Mouse (Mus musculus) embryonic fibroblast, embryonic 13.5 days (primary cell): ENCODE measurements around the gene Cldnd2. TPM values are rescaled to one million over a fixed set of nuclear protein-coding genes. Genes with fewer than 3 reads are reported as not detected.

Experiments
- H3K27ac ChIP-seq: 2 replicates; pipeline ENCODE4 v1.5.1; 2012; ENCODE audit warnings: low read length, control low read depth, inconsistent platforms; ENCODE audit not compliant: insufficient read depth
- H3K4me1 ChIP-seq: 2 replicates; pipeline ENCODE4 v1.6.1; 2011; ENCODE audit warnings: low read length; ENCODE audit not compliant: control insufficient read depth, insufficient read depth
- H3K4me3 ChIP-seq: 2 replicates; pipeline ENCODE4 v1.5.1; 2011; ENCODE audit warnings: mild to moderate bottlenecking, control low read depth, low read length; ENCODE audit not compliant: insufficient read depth
- CTCF ChIP-seq: IDR thresholded peaks from 2 replicates; pipeline ENCODE4 v1.5.1; 2011; ENCODE audit warnings: mild to moderate bottlenecking, control low read depth, low read length, moderate library complexity, borderline replicate concordance; ENCODE audit not compliant: insufficient read depth
- POLR2A ChIP-seq: IDR thresholded peaks from 2 replicates; pipeline ENCODE4 v1.6.1; 2011; ENCODE audit warnings: low read depth, mild to moderate bottlenecking, control low read depth, low read length, moderate library complexity
- polyA plus RNA-seq: library from polyadenylated mRNA; stranded (reverse); fragments of >200 nt; gene quantifications from 2 replicates; pipeline ENCODE4 v1.2.4, GENCODE M21; 2011; ENCODE audit warnings: low read depth; ENCODE audit not compliant: missing spikeins, insufficient read length

Cldnd2 gene
- polyA plus RNA-seq, 1 experiment = not detected

- Histone ChIP-seq H3K4me1 (0 out of 2 replicates have a peak, but pooled peaks cover 2% of the 10 kb centered on the region), H3K27ac (peak overlapping the region; percentile 95), H3K4me3 (peak overlapping the region; percentile 50)
- no peak for TF ChIP-seq CTCF
- TF ChIP-seq POLR2A = peak; percentile 86
Observed at GRCm38 (mm10) chr7:43443126-43443916, 2.7 kb downstream of the Cldnd2 start.

DNA sequence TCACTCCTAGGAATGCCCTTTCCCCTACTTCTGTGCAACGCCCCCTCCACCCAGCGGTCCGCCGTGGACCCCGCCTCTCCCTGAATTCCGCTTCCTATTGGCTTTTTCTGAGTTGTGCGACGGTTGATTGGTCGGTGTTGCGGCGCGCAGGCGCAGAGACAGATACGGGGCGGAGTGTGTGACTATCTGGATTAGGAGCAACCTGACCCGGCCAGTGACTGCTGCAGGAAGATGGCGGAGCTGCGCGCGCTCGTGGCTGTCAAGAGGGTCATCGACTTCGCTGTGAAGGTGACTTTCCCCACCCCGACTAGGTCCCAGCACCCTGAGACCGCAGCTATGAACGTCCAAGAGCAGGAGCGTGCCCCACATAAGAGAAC is 3.3 kb downstream of the Cldnd2 start, which contains the start of the genes Etfb and Gm45233:
Gene Etfb (plus strand): TSS at position 167 of the 377 bp plus-strand sequence.
Gene Gm45233 (plus strand): TSS at position 212 of the 377 bp plus-strand sequence.
- H3K27ac ChIP-seq = peak within 1 kb of the TSS; percentile 95
- peak; percentile 97 for TF ChIP-seq POLR2A
- no peak for TF ChIP-seq CTCF
- H3K4me3 ChIP-seq = peak within 1 kb of the TSS; percentile 50
- H3K4me1 ChIP-seq = 0 out of 2 replicates have a peak, but pooled peaks cover 2% of the 10 kb centered on the region

DNA sequence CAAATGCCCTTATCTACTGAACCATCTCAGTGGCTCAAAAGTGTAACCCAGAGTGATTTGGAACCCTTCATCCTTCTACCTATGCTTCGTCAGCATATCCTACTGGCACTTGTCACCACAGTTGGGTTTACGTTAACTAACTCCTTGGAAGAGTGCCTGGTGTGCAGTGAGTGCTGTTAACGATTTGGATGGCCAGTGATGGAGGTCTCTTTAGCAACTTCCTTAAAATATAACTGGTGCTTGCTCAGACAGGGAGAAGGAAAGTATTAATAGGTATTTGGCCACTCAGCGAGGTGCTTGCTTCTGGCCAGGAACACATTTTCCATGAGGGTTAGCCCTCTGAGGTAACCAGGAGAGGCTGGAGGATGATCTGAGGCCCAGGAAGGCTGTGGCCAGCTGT is 7.2 kb downstream of the Cldnd2 start:
- TF ChIP-seq POLR2A = no peak
- no peak for TF ChIP-seq CTCF
- H3K4me1 ChIP-seq = no peaks in the 10 kb centered on the region

DNA sequence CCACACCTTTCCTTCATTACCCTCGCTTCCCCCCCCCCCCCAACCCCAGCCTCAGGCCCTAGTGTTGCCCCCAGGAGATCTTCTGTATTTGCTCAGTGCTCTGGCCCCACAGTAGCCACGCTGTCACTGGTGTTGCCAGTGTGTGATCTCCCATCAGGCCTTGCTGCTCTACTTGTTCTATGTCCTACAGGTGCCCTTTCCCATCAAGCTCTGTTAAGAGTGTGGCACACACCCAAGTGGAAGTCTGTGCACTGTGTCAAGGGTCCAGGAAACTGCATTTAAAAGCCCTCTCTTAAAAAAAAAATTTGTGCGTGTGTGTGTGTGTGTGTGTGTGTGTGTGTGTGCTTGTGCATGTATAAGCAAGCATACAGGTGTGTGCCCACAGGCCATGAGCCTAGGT is 7.7 kb downstream of the Cldnd2 start:
- TF ChIP-seq CTCF (no peak), POLR2A (no peak)
- Histone ChIP-seq H3K4me1 (no peaks in the 10 kb centered on the region), H3K27ac (no peak overlapping the region), H3K4me3 (no peak overlapping the region)

More for the DNA sequence above, 7.2 kb downstream of the Cldnd2 start:
- Histone ChIP-seq H3K27ac (no peak overlapping the region), H3K4me3 (no peak overlapping the region)

DNA sequence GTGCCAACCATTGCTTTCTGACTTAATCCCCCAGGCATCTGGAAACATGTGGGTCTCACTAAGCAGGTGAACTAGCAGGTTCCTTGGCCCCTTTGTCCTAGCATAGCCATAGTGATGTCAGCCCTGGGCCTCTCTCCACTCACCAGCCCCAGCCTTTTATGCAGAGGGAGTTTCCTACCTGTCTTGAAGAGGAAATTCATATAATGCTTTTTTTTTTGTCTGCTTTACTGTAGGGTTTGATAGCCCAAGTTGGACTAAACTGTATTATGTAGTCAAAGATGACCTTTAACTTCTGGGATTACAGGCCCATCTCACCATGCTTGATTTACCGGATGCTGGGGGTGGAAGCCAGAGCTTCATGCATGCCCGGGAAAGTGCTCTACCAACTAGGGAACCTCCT is 9.2 kb downstream of the Cldnd2 start:
- Histone ChIP-seq H3K4me1 (no peaks in the 10 kb centered on the region), H3K27ac (no peak overlapping the region), H3K4me3 (no peak overlapping the region)
- TF ChIP-seq POLR2A (no peak), CTCF (no peak)

DNA sequence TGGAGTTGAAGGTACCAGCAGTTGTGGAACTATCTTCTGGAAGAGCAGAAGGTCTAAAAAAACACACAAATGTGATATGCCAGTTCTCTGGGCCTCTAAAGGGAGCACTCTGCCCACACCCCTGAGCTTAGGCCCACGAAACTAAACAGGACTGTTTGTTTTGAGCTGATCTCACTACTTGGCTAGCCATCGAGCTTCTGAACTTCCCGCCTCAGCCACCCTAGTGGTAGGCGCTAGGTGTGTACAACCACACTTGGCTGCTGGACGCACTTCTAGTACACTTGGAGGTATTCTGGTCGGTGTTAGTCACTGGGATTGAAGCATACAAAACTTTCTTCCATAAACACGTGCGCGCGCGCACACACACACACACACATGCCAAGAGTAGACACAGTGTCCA is 11.1 kb downstream of the Cldnd2 start:
- Histone ChIP-seq H3K4me1 (no peaks in the 10 kb centered on the region), H3K4me3 (no peak overlapping the region), H3K27ac (no peak overlapping the region)
- no peak for TF ChIP-seq CTCF

DNA sequence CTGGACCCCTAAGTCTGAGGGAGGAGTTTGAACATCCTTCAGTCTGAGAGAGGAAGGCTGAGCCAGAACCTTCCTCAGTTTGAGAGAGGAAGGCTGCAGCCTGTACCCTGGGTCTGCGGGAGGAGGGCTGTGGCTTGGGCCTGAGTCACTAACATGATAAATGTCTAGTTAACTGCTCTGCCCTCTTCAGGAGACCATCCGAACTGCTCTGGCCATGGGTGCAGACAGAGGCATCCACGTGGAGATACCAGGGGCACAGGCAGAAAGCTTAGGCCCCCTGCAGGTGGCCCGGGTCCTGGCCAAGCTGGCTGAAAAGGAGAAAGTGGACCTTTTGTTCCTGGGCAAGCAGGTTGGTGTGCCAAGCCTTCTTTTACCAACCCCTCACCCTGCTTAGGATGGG is 12.0 kb downstream of the Cldnd2 start:
- no peak overlapping the region for H3K27ac ChIP-seq
- no peaks in the 10 kb centered on the region for H3K4me1 ChIP-seq
- no peak for TF ChIP-seq POLR2A
- no peak overlapping the region for H3K4me3 ChIP-seq

DNA sequence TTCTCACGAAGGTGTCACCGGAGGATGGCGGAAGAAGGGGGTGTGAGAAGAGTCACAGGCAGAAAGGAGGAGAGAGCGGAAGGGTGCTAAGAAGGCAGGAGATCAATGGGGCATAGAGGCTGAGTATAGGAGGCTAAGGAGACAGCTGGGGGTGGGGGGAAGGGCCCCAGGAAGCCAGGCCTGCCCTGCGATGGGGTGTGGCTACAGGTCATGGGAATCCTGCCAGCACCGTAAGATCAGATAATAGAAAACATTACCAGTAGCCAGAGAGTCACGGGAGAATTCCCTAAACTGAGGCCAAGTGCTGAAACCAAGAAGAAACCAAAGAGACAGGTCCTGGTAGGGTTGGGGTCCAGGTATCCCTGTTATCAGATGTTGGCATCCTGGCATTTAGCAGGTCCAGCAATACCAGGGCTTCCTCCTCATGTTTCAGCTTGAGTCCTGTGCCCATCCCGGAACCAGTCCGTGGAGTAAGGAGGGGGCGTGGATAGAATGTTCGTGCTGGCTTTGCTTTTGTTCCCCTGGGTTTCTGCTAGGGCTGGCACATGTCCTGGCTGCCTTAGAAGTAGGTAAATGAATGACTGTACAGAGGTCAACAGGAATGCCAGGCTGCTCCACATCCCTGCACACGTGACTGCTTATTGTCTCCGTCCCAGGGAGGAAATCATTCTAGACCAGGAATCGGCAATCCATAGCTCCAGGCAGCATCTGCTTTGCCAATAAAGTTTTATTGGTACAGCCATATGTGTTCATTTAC is 13.2 kb downstream of the Cldnd2 start:
- no peak overlapping the region for H3K27ac ChIP-seq
- TF ChIP-seq CTCF (no peak), POLR2A (no peak)
- no peak overlapping the region for H3K4me3 ChIP-seq
- H3K4me1 ChIP-seq = no peaks in the 10 kb centered on the region

DNA sequence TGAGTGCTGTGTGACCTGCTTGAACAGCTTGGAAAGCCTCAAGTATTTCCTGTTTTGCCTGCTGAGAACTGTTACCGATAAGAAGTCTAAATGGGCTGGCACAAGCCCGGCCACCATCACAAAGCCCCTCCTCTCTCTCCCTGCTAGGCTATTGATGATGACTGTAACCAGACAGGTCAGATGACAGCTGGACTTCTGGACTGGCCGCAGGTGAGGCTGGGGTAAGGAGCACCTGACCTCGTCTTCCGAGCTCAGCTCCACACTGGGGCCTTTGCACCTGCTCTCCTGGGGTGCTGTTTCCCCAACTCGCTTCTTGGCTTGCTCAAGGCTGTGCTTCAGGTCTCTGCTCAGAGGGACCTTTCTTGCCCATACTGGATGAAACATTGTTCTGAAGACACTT is 13.8 kb downstream of the Cldnd2 start:
- Histone ChIP-seq H3K4me1 (no peaks in the 10 kb centered on the region), H3K4me3 (no peak overlapping the region), H3K27ac (no peak overlapping the region)
- TF ChIP-seq POLR2A (no peak), CTCF (no peak)

DNA sequence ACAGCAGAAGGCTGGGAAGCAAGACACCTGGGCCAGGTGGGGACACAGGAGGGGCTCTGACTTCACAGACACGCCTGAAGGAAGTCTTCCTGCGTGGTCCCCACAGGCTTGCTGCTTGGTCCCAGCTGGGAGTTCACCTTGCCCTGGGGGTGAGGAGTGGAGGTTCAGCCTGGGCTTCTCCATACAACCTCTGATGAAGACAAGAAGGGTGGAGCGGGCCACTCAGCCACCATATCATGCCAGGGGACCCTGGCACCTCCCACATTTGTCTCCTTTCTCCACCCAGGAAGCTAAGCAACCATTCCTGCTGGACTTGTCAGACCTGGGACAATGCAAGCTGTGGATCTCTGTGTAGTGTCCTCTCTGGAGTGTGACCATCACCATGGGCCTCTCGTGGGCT is 22.3 kb downstream of the Cldnd2 start, which contains the start of gene Vsig10l:
Gene Vsig10l (plus strand): TSS at position 301 of the 400 bp plus-strand sequence.
- TF ChIP-seq POLR2A = no peak
- no peak for TF ChIP-seq CTCF
- Histone ChIP-seq H3K4me1 (no peaks in the 10 kb centered on the region), H3K4me3 (no peak within 1 kb of the TSS), H3K27ac (no peak within 1 kb of the TSS)
